Mouse (Mus musculus) left cerebral cortex, adult 11 months (tissue): ENCODE measurements around the gene Hoxc4.

ENCODE experiments used
- DNase-seq: peaks from one replicate; pipeline ENCODE4 v3.0.0; 2022; ENCODE audit warnings: low spot score

Gene Hoxc4

GRCm38 (mm10) chr15:102990461-102991397 is 28.0 kb upstream of the Hoxc4 start, which contains the start of gene Hoxc8:
Gene Hoxc8, plus strand, starts transcription at chr15:102990607.
- no peak for DNase-seq

GRCm38 (mm10) chr15:102991782-102992181 is 27.0 kb upstream of the Hoxc4 start:
- DNase-seq = no peak

GRCm38 (mm10) chr15:102992206-102992605 is 26.5 kb upstream of the Hoxc4 start:
- DNase-seq = no peak

GRCm38 (mm10) chr15:102992863-102993262 is 25.9 kb upstream of the Hoxc4 start:
- DNase-seq = no peak

- DNase-seq = no peak
These were observed 22.2 kb upstream of the Hoxc4 start for GRCm38 (mm10) chr15:102996548-102996947.

GRCm38 (mm10) chr15:102997431-102997830 is 21.3 kb upstream of the Hoxc4 start:
- no peak for DNase-seq

GRCm38 (mm10) chr15:102997939-102998355 is 20.8 kb upstream of the Hoxc4 start, which contains the start of gene Hoxc6:
Gene Hoxc6, plus strand, starts transcription at chr15:102998257.
- no peak for DNase-seq

- DNase-seq = no peak
These were observed 20.0 kb upstream of the Hoxc4 start for GRCm38 (mm10) chr15:102998608-102999182.

GRCm38 (mm10) chr15:102999183-102999831 is 19.4 kb upstream of the Hoxc4 start:
- no peak for DNase-seq

GRCm38 (mm10) chr15:102999955-103000354 is 18.8 kb upstream of the Hoxc4 start:
- DNase-seq = no peak

GRCm38 (mm10) chr15:103000501-103000901 is 18.2 kb upstream of the Hoxc4 start:
- no peak for DNase-seq

- DNase-seq = no peak
These were observed 17.4 kb upstream of the Hoxc4 start for GRCm38 (mm10) chr15:103001370-103001769.

GRCm38 (mm10) chr15:103002156-103002555 is 16.6 kb upstream of the Hoxc4 start:
- DNase-seq = no peak

- DNase-seq = no peak
These were observed 15.8 kb upstream of the Hoxc4 start for GRCm38 (mm10) chr15:103002821-103003448.

GRCm38 (mm10) chr15:103005308-103005707 is 13.4 kb upstream of the Hoxc4 start:
- no peak for DNase-seq

GRCm38 (mm10) chr15:103005797-103006196 is 12.9 kb upstream of the Hoxc4 start:
- DNase-seq = no peak

GRCm38 (mm10) chr15:103006326-103006725 is 12.4 kb upstream of the Hoxc4 start:
- no peak for DNase-seq

GRCm38 (mm10) chr15:103009265-103010111 is 9.2 kb upstream of the Hoxc4 start:
- DNase-seq = no peak

- no peak for DNase-seq
These were observed 8.5 kb upstream of the Hoxc4 start for GRCm38 (mm10) chr15:103010112-103010846.

- no peak for DNase-seq
These were observed 7.7 kb upstream of the Hoxc4 start for GRCm38 (mm10) chr15:103010847-103011555.
